Mouse (Mus musculus): ENCODE measurements around the gene S1pr5.
"Not testable (repeated sequence)": the region's sequence is repeated elsewhere in the genome, so short reads cannot be mapped to it uniquely, and the experiment has no call there.

- TF ChIP-seq CTCF (IDR thresholded peaks at IDR 0.05; ENCODE audit: low read depth, low read length); POLR2A (IDR thresholded peaks at IDR 0.05; ENCODE audit: insufficient read depth, low read length); EP300 (IDR thresholded peaks at IDR 0.05; ENCODE audit: insufficient read depth, low read depth, low read length): not testable (repeated sequence)
These were observed 8.1 kb upstream of the S1pr5 start for GRCm38 (mm10) chr9:21256349-21256748.

Measured in ES-Bruce4 (cell line).